Mouse (Mus musculus) liver, adult 2 months (tissue): ENCODE data around the gene Sipa1.

Source experiments
- CTCF ChIP-seq: fragments of 200-500 bp; IDR thresholded peaks from 2 replicates; pipeline ENCODE4 v1.5.1; 2011; ENCODE audit warnings: low read depth, low read length, control low read depth
- POLR2A ChIP-seq: fragments of 200-500 bp; IDR thresholded peaks from 2 replicates; pipeline ENCODE4 v1.6.1; 2011; ENCODE audit warnings: low read length, control low read depth; ENCODE audit not compliant: insufficient read depth; ENCODE audit errors: extremely low read depth

GRCm38 (mm10) chr19:5641021-5641420 lies 22.5 kb downstream of the Sipa1 start:
- TF ChIP-seq CTCF = no peak
- TF ChIP-seq POLR2A = no peak
